Mouse (Mus musculus): ENCODE measurements around the gene Cd7.

GRCm38 (mm10) chr11:121049840-121050239, 10.6 kb upstream of the Cd7 start:
- TF ChIP-seq CTCF (IDR thresholded peaks at IDR 0.05; ENCODE audit: low read depth) = no peak
- no peak for TF ChIP-seq EP300 (optimal IDR thresholded peaks at IDR 0.05)
